ENCODE assay signal across 8 mouse cellular contexts in the genomic region with DNA sequence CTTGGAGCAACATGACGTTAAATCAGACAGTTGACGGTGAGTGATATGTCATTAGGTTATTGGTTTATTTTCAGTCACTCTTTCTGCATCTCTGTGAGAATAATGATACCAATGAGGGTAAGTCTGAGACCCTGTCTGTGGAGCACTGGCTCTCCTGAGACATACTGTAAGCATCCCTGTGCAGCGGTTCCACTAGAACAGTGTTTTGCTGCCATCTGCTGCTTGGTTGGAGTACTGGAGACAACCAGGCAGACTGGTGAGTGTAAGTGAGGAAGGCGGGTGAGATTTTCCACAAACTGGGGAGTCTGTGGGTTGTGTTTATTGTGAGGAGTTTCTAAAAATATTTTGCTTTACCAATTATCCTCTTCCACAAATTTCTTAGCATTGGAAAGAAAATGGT.
A peak's percentile ranks its signal among the peaks of the same experiment; 100 is the strongest.
DNase-seq lines count a peak whose midpoint lies in the region; ATAC-seq lines count a peak whose summit lies in the region.

No protein-coding gene starts in this region.

- H3K4me3 ChIP-seq in embryonic facial prominence, embryonic 10.5 days = no peak overlapping the region
- H3K4me3 ChIP-seq in liver, embryonic 11.5 days (ENCODE audit: low read depth, low read length) = no peak overlapping the region
- H3K4me3 ChIP-seq in neural tube, embryonic 12.5 days = no peak overlapping the region

- DNase-seq in adrenal gland, postnatal 25 days = peak; percentile 61
- peak; percentile 82 for DNase-seq in embryonic facial prominence, embryonic 10.5 days (ENCODE audit: low spot score)
- DNase-seq in heart, adult 9 months (ENCODE audit: low spot score in 2 of 2) = peak; percentile 16 to 65
- DNase-seq in kidney, postnatal 10 days = peak; percentile 85
- no peak for DNase-seq in liver, embryonic 11.5 days (ENCODE audit: low spot score)
- peak; percentile 38 for DNase-seq in thymus, postnatal 0 days (ENCODE audit: low spot score)

- H3K9me3 ChIP-seq in embryonic facial prominence, embryonic 10.5 days = no peaks in the 10 kb centered on the region
- no peaks in the 10 kb centered on the region for H3K9me3 ChIP-seq in liver, embryonic 11.5 days (ENCODE audit: control insufficient read depth, low read length)
- H3K9me3 ChIP-seq in neural tube, embryonic 12.5 days = no peaks in the 10 kb centered on the region

- no peak overlapping the region for H3K4me2 ChIP-seq in liver, embryonic 11.5 days
- H3K4me2 ChIP-seq in neural tube, embryonic 12.5 days (replicated peaks) = no peak overlapping the region

- WGBS in embryonic facial prominence, embryonic 10.5 days = 34% methylated on average over 4 of the region's 4 CpGs
- WGBS in liver, embryonic 11.5 days = 49% methylated on average over 4 of the region's 4 CpGs
- WGBS in neural tube, embryonic 12.5 days = 37% methylated on average over 4 of the region's 4 CpGs

- H3K36me3 ChIP-seq in embryonic facial prominence, embryonic 10.5 days (replicated peaks) = no peaks in the 10 kb centered on the region
- H3K36me3 ChIP-seq in liver, embryonic 11.5 days (ENCODE audit: control insufficient read depth, insufficient read depth, low read length) = no peaks in the 10 kb centered on the region
- no peaks in the 10 kb centered on the region for H3K36me3 ChIP-seq in neural tube, embryonic 12.5 days

- no peak overlapping the region for H3K27ac ChIP-seq in embryonic facial prominence, embryonic 10.5 days (replicated peaks)
- no peak overlapping the region for H3K27ac ChIP-seq in liver, embryonic 11.5 days (ENCODE audit: low read depth, low read length)
- no peak overlapping the region for H3K27ac ChIP-seq in neural tube, embryonic 12.5 days

- no peak overlapping the region for H3K9ac ChIP-seq in liver, embryonic 11.5 days (ENCODE audit: low read depth, low read length)
- no peak overlapping the region for H3K9ac ChIP-seq in neural tube, embryonic 12.5 days

- ATAC-seq in CD4-positive, CD25-positive, alpha-beta regulatory T cell, adult 4 months = peak; percentile 51
- ATAC-seq in liver, embryonic 11.5 days (replicated peaks; ENCODE audit: low FRiP score) = 0 out of 2 replicates have a peak, but pooled peaks have one; percentile 36
- ATAC-seq in neural tube, embryonic 12.5 days (ENCODE audit: low FRiP score, low read depth) = peak; percentile 72

- no peaks in the 10 kb centered on the region for H3K27me3 ChIP-seq in embryonic facial prominence, embryonic 10.5 days (replicated peaks; ENCODE audit: low read depth, poor library complexity, severe bottlenecking)
- no peaks in the 10 kb centered on the region for H3K27me3 ChIP-seq in liver, embryonic 11.5 days (replicated peaks; ENCODE audit: control insufficient read depth, insufficient read depth, low read length)
- no peaks in the 10 kb centered on the region for H3K27me3 ChIP-seq in neural tube, embryonic 12.5 days (replicated peaks)

- 0 out of 2 replicates have a peak, but pooled peaks cover 8% of the 10 kb centered on the region for H3K4me1 ChIP-seq in embryonic facial prominence, embryonic 10.5 days
- H3K4me1 ChIP-seq in liver, embryonic 11.5 days (replicated peaks; ENCODE audit: control insufficient read depth, insufficient read depth, low read length) = no peaks in the 10 kb centered on the region
- no peaks in the 10 kb centered on the region for H3K4me1 ChIP-seq in neural tube, embryonic 12.5 days
